Mouse (Mus musculus) mesoderm, embryonic 11.5 days (tissue): ENCODE measurements around the gene Prune1.

ENCODE experiments used
- DNase-seq: peaks from one replicate; pipeline ENCODE4 v3.0.0-alpha.2; 2012; ENCODE audit warnings: low read depth, low spot score

Gene Prune1

DNA sequence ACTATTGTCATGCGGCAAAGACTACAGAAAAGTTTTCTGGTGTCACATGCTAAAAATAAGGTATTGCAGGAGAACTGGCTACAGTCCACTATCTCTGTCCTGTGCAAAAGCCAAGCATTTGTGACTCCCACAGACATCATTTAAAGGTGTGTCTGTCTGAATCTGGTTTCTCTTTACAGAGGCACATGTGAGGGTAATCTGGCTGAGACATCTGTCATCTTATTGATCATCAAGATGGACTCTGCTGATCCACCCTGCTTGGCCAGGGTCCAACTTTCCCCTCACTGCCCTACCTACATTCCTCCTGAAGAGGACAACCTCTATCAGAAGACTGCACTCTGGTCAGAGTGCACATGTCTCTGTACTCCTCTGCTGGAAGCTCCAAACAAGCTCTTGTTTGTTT is 4.7 kb downstream of the Prune1 start:
- no peak for DNase-seq

DNA sequence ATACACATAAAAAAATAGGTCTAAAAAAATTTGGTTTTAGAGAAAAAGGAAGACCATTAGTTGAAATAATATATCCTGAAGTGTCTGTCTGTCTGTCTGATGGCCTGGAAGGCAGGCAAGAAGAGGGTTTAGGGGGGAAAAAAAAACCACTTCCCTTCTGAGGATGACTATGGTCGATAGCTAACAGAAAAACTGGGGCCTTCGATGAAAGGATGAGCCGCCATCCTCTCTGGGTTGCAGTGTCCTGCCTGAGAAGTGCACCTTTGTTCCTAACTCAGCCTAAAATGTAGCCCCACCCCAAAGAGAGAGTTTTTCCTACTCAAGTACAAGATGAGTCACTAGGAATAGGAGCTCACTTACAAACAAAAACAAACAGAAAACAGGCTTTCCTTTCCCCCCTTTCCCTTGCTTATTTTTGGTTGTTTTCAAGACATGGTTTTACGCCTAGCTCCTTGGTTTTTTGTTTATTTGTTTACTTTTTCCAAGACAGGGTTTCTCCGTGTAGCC is 5.4 kb downstream of the Prune1 start:
- DNase-seq, result no peak

DNA sequence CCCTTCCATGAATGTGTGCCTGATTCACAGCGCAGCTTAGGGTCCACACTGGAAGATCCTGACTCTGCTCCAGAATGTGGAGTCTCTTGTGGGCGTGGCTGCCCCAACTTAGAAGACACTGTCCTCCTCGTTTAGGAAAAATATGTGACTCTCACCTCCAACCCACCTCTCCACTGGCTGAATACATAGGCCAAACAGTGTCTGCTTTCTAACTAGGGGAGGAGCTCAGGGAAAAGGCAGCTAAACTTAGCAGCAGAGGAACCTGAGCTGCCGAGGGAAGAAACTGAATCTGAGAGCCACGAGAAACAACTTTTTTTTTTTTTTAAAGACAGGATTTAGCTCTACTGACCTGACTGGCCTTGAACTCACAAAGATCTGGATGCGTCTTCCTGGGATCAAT is 6.7 kb downstream of the Prune1 start:
- no peak for DNase-seq

DNA sequence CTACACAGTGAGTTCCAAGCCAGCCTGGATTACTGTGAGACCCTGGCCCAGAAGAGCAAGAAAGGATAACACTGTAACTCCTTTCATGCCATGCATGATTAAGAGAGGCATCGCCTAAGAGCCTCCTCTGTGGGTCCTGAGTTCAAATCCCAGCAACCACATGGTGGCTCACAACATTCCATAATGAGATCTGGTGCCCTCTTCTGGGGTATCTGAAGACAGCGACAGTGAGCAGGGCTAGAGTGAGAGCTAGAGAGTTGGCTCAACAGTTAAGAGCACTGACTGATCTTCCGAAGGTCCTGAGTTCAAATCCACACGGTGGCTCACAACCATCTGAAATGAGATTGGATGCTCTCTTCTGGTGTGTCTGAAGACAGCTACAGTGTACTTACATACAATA is 7.4 kb downstream of the Prune1 start:
- no peak for DNase-seq

DNA sequence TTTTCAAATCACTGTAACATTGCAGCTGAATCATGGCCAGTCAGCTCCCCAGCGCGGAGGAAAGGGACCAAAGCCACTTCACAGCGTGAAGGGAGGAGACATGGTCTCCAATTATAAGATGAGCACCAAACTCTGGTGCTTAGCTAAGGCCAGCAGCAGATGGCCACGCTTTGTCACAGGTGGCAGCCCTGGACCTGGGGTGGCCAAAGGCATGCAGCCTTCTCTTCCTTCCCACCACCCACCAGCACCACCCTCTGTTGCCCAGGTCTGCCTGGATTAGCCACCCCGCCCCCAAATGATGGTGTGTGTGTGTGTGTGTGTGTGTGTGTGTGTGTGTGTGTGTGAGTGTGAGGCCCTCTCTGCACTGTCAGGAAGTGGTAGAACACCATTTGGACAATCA is 8.4 kb downstream of the Prune1 start:
- DNase-seq, result no peak

DNA sequence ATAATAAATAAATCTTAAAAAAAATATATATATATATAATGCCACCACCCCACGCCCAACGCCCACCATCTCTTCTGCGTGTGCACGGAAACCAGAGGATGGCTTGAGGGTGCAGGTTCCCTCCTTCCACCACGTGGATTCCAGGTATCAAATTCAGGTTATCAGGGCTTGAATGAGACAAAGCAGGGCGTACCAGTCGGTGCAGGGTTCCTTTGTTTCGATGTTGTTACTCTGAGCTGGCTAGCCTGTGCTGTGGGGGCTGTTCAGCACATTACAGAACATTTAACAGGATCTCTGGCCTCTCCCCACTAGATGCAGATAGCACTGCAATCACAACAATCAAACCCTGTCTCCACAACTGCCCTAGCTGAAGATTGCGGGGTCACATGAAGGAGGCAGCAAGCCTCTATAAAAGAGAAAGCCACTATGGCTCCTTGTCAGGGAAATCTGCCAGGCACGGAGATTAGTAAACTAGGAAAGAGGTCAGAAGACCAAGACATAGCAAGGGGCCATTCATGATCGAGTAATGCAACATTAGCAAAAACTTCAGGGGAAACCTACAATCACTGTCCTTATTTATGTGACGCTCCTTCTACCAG is 11.0 kb downstream of the Prune1 start:
- no peak for DNase-seq

DNA sequence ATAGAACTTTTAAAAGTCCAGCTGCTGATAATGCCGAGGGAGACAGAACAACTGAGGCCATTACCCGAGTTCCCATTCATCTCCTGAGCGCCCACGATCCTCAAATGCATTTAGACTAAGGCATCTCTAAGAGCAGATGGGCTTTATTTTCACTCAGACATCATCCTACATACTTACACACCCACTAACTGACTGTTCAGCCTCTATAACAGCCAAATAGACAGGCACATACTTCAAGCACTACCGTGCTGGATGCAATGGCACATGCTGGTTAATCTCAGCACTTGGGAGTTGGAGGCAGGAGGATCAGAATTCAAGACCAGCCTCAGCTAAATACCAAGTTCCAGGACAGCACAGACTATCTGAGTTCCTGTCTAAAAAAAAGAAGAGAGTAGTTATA is 12.1 kb downstream of the Prune1 start:
- DNase-seq, result no peak

DNA sequence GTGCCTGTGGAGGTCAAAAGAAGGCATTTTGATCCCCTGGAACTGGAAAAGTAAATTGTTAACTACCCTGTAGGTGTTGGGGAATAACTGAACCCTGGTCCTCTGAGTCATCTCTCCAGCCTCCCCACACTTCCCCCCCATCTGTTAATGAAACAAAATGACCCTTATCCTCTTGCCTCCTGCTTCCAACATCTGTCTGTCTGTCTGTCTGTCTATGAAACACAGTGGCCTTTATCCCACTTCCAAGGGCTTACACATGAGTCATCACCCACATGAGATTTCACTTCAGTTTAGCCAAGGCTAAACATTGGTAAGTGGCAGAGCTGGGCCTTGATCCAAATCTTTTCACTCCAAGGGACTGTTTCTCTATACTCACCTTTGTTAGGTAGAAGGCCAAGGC is 14.0 kb downstream of the Prune1 start:
- no peak for DNase-seq

DNA sequence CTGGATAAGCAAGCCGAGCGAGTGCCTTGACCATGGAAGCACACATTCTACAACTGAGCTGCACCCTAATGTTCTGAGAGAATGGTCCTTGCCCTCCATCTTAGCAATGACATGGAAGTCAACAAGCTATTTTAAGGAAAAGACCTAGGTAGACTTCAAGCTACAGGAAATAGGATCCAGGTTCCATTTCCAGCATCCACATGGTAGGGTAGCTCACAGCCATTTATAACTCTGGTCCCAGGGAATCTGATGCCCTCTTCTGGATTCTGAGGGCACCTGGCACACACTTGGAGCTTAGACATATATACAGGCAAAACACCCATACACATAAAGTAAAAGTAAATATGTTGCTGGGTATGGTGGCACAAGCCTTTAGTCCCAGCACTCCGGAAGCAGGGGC is 15.8 kb downstream of the Prune1 start:
- no peak for DNase-seq

DNA sequence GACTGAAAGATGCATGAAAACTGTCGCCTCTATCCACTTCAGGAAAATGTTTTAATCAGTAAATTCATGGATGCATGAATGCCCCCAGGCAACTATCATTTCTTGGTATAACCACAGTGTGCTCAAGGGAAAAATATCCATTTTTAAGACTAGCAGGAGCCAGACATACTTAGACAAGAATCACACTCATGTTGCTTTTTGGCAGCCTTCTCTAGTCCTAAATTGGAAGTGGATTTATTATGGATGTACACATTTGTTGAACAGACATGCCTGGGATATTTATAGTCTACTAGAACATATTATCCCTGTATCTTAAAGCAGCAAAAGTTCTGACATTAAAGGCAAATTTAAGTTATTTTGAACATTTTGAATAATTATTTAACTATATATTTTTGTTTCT is 17.2 kb downstream of the Prune1 start:
- DNase-seq, result no peak

DNA sequence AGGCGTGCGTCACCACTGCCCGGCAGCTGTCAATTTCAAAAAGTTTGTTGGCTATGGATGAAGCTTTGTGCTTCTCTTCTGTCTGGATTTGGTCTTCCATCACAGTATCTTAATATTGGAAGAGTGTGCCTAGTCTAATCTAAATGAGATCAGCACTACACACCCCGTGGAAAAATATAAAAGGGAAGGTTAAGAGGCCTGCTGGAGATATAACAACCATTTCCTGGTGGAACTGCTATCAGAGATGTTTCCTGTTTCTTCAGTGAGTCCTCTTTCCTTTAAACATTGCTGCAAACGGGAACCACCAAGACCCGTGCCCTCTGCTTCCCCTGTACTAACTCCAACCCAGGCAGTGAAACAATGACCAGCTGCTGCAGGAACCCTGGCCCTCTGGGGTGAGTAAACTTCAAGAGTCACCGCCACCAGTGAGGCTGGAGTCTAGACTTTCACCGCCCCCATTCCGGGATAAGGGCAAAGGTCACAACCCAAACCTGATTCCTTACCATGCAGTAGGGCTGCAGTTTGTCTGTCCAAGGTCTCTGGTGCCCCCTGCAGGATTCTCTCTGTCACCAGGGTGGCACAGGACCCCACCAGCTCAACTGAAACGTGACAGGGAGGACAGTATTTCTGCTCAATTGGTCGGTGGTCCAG is 18.7 kb downstream of the Prune1 start:
- peak; percentile 68 for DNase-seq

DNA sequence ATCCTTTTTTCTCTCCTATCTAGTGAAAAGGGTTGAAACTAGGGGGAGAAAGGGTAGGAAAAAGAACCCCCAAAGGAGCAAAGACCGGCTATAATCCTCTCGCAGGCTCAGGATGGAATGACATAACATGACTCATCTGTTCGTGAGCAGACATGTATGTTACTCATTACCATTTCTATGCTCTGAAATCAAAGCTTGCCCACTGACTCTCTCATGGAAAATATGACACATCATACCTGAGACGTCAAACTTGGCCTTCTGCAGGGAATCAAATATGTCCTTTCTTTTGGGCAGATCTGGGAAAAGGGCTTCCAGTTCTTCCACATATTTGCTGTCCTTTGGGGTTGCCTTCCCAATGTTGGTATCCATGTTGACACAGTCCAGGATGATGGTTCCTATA is 19.9 kb downstream of the Prune1 start:
- DNase-seq, result no peak

DNA sequence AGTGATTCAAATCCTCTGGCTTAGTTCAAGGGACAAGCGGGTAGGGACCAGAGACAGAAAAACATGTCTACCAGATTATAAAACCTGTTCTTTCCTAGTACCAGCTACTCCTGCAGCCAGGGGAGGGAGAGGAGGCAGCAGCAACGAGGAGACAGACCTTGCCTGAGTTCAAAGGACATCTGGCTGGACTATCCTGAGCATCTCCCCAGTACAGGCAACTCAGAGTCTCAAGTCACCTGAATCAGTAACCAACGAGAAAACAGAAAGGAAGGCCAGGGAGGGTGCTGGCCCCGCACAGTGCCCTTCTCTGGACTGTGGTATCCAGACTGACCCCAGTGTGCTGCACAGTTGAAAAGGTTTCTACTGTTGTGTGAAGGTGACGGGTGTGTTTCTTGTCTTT is 24.9 kb downstream of the Prune1 start:
- DNase-seq, result no peak

DNA sequence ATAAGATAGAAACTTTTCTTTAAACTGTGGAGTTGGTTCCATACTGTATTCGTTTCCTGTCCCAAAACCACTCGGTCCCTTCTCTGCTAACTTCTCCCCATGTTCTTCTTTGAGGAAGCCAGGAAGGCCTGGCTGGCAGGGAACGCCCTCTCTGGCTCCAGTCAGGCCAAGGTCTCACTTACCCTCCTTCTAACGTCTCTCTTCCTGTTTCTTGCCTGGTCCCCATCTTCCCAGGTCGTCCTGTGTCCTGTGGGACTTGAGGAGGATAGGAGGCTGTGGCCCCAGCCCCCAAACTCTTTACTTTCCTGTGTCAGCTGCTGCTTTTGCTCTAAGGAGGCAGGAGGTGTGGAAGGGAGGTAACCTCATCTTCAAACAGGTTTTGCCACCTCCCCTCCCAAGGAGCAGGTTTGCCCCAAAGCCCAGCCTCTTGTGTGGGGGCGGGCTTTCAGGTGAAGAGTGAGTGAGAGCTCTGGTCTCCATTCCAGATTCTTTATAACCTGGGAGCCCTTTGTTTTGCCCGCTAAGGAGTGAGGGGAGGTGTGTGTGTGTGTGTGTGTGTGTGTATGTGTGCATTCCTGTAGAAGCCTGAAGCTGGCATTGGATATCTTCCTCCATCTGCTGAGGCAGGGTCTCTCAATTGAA is 31.0 kb downstream of the Prune1 start, which contains the start of gene Bnipl:
Gene Bnipl, minus strand, starts transcription at position 411 of the 642 bp plus-strand sequence.
- no peak for DNase-seq

DNA sequence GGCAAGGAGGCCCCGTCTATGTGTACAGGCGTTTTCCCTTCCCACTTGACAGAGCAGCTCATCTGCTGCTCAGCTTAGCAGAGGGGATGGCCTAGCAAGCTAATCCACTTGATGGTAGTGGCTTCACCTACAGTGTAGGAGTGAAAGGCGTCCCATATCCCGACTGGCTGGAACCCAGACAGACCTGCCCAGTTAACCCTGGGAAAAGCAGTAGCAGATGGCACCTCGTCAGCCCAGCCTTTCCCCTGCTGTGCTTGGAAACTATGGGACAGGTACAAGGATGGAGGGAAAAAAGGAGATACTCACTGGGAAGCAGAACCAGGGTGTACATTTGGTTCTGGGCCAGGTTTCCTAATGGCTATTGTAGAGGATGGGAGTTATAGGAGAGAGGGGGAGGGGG is 31.5 kb downstream of the Prune1 start:
- DNase-seq, result no peak

DNA sequence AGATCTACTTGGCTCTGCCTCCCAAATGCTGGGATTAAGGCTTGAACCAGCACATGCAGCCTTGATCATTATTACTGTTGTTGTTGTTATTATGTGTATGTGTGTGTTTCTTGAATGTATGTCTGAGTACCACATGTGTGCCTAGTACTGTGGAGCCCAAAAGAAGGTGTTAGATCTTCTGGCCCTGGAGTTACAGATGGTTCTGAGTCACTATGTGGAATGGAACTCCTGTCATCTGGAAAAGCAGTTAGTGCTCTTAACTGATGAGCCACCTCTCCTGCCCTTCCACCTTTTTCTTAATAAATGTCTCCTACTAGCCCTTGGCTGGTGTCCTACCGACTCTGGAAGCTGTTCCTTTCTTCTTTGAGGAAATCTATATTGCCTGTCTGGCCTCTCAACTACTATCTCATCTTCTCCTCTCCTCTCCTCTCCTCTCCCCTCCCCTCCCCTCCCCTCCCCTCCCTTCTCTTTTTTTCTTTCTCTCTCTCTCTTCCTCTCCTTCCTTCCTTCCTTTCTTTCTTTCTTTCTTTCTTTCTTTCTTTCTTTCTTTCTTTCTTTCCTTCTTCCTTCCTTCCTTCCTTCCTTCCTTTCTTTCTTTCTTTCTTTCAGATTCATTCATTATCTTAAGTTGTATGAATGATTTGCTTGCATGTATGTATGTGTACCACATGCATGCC is 34.1 kb downstream of the Prune1 start:
- no peak for DNase-seq

DNA sequence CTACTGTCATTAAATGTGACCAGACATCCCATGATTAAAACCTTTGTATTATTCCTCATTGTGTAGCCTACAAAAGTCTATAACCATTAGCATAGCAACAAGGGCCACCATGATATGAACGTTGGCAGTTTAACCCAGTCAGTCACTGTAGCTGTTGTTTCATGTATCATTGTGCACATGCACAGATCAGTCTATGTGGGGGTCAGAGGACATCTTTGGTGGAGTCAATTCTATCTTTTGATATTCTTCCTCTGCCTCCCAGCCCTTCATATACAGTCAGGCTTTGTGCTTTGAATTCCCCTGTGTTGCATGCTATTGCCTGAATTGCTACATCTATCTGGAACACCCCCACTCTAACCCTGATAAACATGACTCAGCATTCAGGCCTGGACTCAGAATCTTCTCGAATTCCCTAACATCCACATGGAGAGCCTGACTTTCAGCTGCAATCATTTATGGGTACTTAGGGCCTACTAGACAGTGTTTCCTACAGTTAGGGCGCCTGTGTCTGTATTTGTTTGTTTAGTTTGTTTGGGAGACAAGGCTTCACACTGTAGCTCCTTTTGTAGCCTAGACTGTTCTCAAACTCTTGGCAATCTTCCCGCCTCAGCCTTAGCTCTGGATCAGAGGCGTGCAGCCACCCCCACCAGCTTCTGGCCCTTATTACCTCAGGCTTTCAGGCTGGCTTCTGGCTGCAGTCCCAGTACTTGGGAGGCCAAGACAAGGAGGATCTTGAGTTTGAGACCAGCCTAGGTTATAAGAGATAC is 35.2 kb downstream of the Prune1 start:
- DNase-seq, result no peak

DNA sequence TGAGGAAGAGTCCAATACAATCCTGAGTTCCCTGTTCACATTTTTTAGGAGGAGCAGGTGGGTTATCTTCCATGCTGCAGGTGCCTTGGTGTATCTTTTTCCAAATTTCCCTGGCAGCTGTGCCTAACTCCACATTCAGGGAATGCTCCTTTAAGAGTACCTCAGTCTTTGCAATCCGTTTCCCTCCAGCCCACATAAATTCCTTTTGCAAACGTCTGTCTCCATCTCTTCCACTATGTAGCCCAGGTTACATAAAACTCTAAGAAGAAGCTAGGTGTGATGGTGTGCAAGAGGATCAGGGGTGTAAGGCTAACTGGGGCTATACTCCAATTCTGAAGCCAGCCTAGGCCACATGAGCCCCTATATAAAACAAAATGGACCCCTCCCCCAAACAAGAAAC is 38.8 kb downstream of the Prune1 start:
- no peak for DNase-seq

DNA sequence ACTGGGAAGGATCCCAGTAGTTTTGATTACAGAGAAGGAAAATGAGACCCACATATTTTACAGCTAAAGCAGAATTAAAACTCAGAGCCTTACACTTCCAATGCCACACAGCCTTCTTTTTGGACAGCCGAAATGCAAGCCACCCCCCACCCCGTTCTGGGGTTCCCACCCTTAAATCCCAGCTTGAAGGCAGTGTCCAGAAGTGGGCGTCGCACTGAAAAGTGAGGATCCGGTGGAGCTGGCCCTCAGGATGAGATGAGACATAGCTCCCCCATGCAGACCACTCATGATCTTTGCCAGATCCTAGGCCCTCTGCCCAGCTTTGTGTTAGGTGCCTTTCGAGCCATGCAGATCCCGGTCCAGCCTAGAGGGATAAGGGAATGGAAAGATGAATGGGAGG is 40.4 kb downstream of the Prune1 start, which contains the start of gene Gm128:
Gene Gm128, minus strand, starts transcription at position 101 of the 400 bp plus-strand sequence.
- no peak for DNase-seq

DNA sequence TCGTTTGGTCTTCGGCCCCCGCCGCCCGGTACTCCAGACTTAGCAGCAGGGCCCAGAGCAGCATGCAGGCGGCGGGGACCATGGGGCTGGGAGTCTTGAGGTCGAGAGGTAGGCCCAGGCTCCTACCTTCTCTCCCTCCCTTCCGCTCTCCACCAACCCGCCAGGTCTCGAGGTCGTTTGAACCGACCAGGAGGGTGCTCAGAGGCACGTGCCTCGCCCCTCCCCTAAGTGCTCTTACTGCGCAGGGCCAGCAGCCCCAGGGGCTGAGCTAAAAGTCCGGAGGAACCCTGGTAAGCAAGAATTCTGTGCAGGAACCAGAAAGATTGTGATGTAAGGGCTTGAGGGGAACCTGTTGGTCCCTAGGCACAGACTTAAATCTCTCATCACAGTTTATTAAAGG is 41.0 kb downstream of the Prune1 start:
- DNase-seq, result no peak

DNA sequence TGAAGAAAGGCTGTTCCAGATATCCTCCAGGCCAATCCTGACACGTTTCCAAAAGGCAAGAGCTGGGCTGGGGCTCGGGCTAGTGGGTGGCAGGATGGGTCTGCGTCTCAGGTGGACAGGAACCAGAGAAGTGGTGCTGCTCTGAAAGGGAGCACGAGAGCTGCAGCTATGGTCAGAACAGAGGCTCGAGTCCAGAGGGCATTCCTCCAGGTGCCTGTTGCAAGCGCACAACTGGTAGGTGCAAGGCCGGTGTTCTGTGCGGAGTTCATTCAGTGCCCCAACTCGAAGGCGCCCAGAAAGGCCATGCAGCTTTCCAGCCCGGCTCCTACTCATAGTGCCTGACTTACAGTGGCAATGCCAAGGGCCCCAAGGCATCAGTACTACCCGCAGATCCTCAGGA is 41.9 kb downstream of the Prune1 start:
- no peak for DNase-seq

DNA sequence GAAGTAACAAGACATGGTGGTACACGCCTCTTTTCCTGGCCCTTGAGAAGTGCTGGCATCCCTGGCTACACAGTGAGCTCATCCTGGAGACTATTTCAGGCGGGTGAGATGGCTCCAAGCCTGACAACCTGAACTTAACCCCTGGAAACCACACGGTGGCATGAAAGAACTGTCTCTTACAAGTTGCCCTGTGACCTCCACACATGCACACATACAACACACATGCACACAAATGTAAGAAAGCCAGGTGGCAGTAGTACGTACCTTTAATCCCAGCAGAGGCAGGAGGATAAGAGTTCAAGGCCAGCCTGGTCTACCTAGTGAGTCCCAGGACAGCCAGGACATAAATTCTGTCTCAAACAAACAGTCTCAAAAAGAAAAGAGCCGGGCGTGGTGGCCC is 42.9 kb downstream of the Prune1 start:
- DNase-seq, result no peak
